Mouse (Mus musculus) spleen, adult 18-20 months (tissue): ENCODE results near the gene Klhl21.
A peak's percentile ranks its signal among the peaks of the same experiment; 100 is the strongest.

Experiments
- DNase-seq, 2 experiments: peaks; one replicate each; pipeline ENCODE4 v3.0.0; 2022; ENCODE audit warnings: mixed read lengths in 2 of 2

The Klhl21 gene

DNA sequence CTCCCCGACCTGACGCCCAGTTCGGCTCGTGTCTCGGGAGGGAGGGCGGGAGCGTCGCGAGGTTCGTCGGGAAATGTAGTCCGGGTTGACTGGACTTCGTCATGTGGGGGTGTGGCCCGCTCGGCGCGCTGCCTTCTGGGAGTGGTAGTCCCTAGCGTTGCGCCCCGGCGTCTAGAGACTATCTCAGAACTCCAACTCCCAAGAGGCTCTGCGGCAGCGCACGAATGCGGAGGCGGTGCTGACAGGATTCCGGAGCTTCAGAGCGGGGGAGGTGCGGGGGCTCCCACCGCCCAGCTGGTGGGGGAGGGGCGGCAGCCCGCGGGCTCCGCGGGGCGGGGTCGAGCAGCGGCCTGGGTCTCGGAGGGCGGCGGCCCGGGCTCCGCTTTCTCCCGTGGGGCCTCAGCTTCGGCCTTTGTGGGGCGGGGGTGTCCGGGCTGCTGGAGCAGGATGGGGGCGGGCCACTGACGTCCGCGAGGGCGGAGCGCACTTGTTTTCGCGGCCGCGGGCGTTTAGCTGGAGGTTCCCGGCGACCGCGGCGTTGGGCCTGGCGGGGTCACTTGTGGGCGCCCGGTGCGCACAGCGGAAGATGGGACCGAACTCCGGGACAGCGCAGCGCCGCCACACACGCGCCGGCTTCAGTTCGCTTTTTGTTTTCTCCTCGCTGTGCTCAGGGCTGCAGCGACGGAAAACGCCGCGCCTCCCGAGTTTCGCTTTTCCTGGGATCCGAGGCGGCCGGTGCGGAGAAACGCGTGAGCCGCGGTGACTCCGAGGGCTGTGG is 12.2 kb upstream of the Klhl21 start, which contains the start of gene Phf13:
Phf13 (minus strand) TSS at position 86 of the 778 bp plus-strand sequence.
- DNase-seq = peak; percentile 98

DNA sequence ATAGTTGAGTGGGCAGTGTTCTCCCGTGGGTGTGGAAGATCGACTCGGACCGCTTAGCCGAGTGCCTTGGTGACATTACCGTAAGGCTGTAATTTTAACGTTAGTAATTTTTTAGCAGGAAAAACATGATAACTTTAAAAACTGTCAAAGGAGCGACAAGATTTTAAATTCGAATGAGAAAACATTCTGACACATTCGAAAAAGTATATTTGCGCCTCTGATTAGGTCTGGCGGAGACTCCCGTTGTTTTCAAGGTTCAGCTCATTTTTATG is 11.7 kb upstream of the Klhl21 start:
- DNase-seq = no peak

DNA sequence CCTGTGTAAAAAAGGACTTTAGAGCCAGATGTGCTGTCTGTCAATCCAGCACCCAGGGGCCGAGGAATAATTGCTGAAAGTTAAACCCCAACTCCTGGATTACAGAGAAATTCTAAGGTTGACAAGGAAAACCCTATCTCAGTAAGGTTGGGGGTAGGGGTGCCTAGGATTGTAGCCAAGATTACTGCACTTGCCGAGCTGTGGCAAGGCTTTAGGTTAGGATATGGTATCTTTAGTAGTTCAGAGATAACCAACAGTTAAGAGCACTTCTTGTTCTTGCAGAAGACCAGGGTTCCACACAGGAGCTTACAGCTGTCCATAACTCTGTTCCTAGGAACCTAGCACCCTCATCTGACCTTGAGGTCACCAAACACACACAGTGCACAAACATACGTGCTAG is 10.9 kb upstream of the Klhl21 start:
- DNase-seq = no peak

DNA sequence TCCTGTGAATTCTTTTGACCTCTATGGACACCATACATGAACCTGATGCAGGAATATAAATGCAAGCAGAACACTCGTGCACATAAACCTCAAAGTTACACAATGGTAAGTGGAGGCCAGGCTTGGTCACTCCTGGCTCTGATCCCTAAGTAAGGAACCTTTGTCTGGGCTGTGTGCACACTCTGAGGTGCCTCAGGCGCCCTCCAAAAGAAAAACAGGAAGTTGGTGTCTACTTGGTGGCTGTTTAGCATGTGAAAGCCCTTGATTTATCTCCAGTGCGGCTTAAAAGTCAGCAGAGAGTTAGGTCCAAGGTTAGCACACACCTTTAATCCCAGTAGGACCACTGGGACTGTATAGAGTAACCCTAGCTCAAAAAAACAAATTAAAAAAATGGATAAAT is 9.1 kb upstream of the Klhl21 start:
- DNase-seq = no peak

DNA sequence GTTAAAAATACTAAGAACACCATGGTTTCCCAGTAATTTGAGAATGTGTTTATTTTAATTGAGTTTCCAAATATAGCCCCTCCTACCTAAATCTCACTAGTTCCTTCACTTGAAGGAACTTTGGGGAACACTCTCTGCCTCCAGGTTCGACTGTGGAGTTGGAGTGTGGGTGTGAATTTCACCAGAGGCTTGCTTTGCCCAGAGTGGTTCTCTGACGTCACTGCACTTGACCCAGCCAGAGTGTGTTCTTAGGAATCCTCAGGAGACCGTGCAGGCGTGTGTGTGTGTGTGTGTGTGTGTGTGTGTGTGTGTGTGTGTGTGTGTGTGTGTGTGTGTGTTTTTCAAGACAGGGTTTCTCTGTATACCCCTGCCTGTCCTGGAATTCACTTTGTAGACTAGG is 7.7 kb upstream of the Klhl21 start:
- no peak for DNase-seq

DNA sequence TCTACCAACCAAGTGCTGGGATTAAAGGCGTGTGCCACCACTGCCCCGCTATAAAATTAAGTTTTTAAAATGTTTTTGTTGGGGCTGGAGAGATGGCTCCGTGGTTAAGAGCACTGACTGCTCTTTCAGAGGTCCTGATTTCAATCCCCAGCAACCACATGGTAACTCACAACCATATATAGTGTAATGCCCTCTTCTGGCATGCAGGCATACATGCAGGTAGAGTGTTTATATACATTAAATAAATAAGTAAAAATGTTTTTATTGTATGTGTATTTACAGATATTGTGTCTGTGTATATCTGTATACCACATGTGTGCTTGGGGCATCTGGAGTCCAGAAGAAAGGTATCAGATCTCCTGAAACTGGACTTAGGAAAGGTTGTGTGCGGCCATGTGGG is 7.3 kb upstream of the Klhl21 start:
- no peak for DNase-seq

DNA sequence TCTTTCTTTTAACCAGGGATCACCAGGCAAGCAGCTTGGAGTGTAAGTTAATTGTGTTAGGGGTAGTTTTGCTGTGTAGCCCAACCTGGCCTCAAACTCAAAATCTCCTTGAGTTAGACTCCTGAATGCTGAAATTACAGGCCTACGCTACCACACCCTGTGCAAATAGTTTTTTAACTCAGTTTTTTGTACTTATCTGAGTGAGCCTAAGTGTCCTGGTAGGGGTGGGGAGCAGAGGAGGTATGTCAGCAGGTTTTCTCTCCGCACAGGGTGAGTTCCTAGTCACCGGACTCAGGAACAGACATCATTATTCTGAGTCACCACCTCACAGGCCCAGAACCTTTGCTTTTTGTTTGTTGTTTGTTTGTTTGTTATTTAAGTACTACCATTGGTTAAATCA is 6.5 kb upstream of the Klhl21 start:
- DNase-seq = no peak

DNA sequence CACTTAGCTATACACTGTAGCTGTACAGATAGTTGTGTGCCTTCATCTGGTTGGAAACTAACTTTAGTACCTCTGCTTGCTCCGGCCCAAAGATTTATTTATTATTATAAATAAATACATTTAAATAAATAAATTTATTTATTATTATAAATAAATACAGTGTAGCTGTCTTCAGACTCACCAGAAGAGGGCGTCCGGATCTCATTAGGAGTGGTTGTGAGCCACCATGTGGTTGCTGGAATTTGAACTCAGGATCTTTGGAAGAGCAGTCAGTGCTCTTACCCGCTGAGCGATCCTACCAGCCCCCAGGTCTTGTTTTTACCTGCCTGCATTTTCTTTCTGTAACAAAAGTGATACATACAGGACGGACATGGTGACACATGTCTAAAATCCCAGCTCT is 2.5 kb upstream of the Klhl21 start:
- DNase-seq = no peak

DNA sequence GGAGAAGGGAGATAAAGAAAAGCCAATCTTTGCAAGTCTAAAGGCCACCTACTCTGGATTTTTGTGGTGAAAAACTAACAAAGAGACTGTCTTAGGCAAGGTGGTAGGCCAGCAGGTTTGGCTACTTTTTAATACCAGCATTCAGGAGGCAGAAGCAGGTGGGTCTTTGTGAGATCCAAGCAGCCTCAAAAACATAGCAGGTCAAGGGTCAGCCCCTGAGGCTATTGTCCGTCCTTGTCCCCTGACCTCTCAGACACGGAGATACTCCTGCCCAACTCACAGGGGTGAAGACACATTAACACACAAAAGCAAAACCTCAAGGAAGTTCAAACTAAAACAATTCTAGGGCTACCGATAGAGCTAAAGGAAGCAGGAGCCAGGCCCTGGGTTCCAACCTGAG is 1.8 kb upstream of the Klhl21 start:
- no peak for DNase-seq

DNA sequence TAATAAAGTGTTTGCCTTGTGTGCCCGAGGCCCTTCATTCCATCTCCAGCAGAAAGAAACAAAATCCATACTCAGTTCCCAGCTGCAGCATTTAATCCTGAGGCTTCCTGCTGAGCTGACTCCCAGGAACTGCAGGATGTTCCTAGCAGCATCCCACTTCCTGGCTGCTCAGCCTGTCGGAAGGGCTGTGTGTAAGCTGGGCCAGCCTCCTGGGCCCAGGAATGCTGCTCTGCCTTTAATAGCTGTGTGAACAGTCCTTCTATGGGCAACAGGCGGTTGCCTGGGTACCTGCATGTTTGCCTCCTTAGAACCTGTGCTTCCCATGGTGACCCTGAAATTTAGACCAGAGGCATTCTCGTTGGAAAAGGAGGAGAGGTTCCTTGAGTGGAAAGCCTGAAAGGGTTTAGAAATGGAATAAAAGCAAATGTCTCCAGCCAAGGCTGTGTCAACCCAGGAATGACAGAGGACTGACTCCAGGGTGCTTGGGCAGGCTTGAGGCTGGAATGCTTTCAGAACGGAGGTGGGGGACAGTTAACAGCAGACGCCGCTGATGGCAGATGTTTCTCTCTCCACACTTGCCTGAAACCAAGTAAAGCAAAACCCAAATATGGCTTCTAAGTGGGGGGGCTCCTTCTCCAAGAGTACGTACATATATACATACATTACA is 989 bp upstream of the Klhl21 start:
- no peak for DNase-seq

DNA sequence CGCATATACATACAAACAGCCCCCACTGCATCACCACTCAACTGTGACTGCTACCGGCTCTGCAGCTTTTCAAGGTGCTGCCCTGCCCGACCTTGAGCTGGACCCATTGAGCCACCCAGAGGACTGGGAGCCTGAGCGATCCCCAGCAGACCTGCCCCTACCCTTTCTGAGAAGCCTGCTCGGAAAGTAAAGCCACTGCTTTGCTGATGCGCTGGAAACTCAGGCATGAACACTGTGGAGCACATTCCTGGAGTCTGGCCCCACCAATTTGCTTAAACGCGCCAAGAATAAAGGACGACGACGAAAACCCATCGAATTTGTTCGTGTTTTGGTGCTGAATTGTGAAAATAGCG is 479 bp upstream of the Klhl21 start:
- no peak for DNase-seq

DNA sequence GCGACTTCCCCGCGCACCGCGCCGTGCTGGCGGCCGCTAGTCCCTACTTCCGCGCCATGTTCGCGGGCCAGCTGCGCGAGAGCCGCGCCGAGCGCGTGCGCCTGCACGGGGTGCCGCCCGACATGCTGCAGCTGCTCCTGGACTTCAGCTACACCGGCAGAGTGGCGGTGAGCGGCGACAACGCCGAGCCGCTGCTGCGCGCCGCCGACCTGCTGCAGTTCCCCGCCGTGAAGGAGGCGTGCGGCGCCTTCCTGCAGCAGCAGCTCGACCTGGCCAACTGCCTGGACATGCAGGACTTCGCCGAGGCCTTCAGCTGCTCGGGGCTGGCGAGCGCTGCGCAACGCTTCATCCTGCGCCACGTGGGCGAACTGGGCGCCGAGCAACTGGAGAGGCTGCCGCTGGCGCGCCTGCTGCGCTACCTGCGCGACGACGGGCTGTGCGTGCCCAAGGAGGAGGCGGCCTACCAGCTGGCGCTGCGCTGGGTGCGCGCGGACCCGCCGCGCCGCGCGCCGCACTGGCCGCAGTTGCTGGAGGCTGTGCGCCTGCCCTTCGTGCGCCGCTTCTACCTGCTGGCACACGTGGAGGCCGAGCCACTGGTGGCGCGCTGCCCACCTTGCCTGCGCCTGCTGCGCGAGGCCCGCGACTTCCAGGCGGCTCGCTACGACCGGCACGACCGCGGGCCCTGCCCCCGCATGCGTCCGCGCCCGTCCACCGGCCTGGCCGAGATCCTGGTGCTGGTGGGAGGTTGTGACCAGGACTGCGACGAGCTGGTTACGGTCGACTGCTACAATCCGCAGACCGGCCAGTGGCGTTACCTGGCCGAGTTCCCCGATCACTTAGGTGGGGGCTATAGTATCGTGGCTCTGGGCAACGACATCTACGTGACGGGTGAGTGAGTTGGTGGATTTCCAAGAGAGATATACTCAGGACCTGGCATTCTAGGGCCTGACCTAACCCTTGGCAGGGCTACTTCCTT is 761 bp downstream of the Klhl21 start:
- DNase-seq = peak in 1 of 2 experiments; percentile 32

DNA sequence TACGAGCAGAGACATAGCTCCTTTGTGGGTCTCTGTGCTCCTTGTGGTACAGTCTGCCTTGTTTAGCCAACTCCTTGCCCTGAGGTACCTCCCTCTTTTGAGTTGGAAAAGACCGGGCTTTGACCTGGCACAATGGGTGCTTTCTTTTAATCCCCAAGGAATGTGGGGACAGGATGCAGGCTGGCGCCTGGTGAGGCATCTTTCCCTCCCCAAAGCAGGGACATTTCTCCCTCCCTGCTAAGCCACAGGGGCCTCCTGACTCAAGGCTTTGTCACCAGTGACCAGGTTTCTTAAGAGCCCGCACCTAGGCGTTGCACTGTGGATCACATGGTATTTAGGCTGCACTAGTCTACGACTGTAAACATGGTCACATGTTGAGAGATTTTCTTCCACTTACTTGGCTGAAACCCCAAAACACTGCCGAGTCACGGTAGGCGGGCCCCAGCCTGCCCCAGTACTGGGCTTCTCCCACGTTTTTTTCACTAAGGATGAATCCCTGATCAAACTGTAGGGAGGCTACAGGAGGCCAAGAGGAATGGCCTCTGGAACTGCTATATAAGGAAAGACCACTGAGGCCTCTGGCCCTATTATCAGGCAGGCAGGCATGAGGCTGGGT is 1.6 kb downstream of the Klhl21 start:
- DNase-seq = no peak

DNA sequence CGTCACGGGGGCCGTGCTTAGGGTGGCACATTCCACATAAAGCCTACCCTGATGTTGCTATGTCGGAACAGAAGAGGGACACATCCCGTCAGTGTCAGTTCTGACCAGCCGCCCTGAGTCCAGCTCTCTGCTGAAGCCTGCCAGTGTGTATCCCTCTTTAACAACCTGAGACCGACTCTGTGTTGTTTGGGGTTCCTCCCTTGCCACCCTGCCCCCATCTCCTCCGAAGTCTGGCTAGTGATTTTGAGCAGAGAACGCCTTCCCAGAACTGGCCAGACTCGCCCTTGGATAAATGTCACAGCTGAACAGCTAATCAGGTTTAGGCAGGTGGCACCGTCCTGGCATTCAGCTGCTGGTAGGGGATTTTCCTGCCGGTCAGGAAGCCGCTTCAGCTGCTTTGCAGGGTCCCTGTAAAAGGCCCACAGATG is 2.1 kb downstream of the Klhl21 start:
- DNase-seq = no peak

DNA sequence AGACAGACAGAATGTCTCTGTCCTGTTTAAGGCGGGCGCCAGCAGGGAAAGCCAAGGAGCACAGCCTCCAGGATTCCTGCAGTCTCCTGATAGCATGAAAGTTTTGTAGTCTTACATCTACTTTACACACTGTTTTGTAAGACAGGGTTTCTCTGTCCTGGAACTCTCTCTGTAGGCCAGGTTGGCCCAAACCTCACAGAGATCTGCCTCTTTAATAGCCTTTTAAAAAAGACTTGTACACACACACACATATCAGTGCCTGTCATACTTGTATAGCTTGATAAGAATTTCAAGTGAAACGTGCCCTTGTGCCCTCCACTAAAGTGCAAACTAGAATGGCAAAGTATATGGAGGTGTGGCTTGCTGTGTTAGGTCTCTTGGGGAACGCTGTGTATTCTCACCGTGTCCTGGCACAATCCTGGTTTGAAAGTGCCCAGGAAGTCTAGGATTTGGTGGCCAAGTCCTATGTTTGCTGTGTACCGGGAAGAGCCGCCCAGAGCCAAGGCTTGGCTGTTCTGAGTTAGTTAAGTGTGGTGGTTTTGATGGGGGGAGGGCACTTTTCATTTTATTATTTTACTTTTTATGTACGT is 2.7 kb downstream of the Klhl21 start:
- DNase-seq = no peak

DNA sequence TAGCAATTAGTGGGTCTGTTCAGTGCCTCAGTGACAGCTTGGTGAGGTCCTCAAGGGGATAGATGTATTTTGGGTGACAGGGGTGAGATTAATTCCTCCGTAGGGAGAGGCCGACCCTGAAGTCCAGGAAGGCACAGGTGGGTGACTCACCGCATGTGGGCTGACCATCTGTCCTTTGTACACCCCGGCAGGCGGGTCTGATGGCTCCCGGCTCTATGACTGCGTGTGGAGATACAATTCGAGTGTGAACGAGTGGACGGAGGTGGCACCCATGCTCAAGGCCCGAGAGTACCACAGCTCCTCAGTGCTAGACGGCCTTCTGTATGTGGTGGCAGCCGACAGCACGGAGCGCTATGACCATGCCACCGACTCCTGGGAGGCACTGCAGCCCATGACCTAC is 3.5 kb downstream of the Klhl21 start:
- no peak for DNase-seq

DNA sequence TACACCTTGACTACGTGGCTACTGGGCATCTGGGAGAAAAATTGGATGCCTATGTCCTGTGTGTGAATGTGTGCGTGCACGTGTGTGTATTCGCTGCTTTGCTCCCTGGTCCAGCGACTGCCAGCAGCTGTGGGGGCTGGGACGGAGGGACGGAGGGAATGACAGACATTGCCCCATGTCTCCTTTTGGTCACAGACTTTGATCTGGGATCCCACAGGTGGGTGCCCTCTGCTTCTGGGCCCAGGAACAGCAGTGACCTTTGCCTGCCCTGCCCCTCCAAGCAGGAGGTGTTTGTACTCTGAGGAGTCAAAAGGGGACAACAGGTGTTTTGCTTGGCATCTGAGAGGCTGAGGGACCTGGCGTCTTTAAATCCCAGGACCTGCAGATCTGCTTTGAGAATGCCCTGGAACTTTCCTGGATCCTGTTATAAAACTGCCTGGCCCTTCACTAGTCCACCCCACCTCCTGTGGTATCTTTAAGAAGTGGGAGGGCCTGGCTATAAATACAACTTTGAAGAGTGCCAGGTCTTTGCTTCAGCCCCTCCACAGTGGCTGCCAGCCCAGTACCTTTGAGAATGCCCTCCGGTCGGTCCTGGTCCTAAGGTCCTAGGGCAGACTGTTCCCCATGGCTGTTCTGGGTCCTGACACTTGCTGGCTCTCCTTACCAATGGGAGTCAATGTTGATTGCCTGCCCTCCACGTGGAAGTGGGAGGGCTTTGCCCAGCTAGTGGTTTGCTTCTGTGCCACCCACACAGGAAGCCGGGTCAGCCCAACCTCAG is 4.6 kb downstream of the Klhl21 start:
- no peak for DNase-seq

DNA sequence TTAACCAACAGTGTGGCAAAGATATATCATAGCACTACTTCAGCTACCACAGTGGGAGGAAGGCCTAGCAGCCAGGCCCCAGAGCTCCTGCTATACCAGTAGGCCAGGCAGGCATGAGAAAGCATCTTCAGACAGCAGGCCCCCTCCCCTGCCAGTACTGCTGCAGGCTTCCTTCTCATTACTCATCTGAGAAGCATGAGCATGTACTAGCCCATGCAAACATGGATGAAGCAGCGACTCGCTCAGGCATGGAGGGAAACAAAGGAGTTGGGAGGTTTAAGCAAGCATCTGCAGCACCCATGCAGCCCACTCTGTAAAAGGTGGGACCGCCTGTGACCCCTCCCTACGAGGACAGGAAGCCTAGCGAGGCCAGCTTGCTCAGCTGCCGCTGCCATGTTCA is 10.5 kb downstream of the Klhl21 start:
- DNase-seq = no peak

DNA sequence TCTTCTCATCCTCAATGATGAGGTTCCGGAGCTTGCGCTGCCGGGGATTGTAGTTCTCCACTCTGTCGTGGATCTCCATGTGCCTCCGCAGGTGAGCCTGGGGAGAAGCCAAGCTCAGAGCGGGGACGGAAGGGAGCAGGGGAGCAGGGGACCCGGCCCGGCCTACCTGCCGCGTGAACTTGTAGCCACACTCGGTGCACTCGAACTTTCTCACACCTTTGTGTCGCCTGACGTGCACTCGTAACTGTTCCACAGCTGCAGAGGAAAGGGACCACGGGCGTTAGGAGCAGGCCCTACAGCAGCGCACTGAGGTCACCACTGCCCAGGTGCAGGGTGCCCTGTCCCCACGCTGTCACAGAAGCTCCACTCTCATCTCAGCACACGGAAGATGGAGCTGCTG is 11.4 kb downstream of the Klhl21 start:
- no peak for DNase-seq

DNA sequence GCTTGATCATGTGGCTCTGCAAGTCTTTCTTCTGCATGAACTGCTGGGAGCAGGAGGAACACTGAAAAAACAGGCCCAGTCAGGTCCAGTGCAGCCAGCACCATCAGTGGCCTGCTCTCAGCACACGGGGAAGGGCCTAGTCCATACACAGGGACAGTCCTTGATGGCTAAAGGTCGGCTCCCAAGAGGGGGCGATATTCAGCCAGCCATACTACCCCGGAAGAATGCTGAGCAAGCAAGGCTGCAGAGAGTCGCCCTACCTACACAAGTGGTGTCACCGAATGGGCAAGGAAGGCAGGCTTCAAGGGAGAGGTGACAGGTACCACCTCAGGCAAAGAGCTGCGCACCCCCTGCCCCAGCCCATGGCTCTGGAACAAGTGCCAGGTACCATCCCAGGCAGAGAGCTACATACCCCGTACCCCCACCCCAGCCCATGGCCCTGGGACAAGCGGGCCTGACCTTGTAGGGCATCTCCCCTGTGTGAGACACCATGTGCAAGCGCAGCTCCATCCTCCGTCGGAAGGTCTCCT is 13.0 kb downstream of the Klhl21 start:
- no peak for DNase-seq

DNA sequence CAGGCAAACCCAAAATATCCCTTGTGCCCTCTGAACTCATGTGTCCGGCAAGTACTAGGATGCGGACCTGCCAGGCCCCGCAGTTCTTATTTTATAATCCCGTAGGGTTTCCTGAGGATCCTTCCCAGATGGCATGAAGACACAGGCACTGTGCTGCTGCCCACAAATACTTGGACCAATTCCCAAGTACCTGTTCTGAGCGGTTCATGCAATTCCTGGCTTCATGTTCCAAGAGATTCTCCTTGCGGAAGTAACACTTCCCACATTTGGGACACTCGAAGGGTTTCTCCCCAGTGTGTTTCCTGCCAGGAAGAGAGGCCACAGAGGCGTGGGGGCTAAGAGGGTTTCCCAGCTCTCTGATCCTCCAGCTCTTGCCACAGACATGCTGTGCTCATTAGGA is 13.9 kb downstream of the Klhl21 start:
- no peak for DNase-seq

DNA sequence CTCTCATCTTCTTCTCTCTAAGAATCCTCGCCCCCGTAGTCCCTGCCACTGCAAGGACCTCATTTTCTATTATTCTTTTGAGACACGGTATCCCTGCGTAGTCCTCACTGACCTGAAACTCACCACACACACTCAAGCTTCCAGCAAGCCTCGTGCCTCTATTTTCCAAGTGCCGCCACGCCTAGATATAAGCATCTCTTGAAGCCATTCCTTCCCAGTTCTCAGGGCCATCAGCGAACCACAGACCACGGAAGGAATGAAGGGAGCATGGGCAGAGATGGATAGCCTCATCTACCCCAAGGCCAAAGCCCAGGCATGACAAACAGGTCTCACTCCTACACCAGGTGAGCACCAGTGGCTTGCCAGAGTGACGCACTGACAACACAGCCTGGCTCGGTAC is 15.9 kb downstream of the Klhl21 start:
- DNase-seq = no peak
